Mouse (Mus musculus) brain, embryonic 14.5 days (tissue): Measurements from ENCODE around the gene Gm21976. TPM values are rescaled to one million over a fixed set of nuclear protein-coding genes. Genes with fewer than 3 reads are reported as not detected.

Experiments used
- DNase-seq: peaks from one replicate; pipeline ENCODE4 v3.0.0-alpha.2; 2011; ENCODE audit warnings: low read depth
- CTCF ChIP-seq: fragments of 200-500 bp; IDR thresholded peaks from 2 replicates; pipeline ENCODE4 v1.5.1; 2012; ENCODE audit warnings: inconsistent platforms, mild to moderate bottlenecking, moderate library complexity, borderline replicate concordance; ENCODE audit not compliant: insufficient read depth, insufficient read length; ENCODE audit errors: extremely low read depth
- POLR2A ChIP-seq: fragments of 200-500 bp; IDR thresholded peaks from 2 replicates; pipeline ENCODE4 v1.6.1; 2012; ENCODE audit warnings: mild to moderate bottlenecking, inconsistent platforms, borderline replicate concordance; ENCODE audit not compliant: poor library complexity, insufficient read depth, insufficient read length, severe bottlenecking; ENCODE audit errors: extremely low read depth
- polyA plus RNA-seq: library from polyadenylated mRNA; depleted of rRNA; stranded (reverse); fragments of >200 nt; gene quantifications from 2 replicates; pipeline ENCODE4 v1.2.3, GENCODE M21; 2012

Gene Gm21976
- polyA plus RNA-seq, 1 experiment, result not detected

- DNase-seq, result no peak
- TF ChIP-seq CTCF (no peak), POLR2A (no peak)
These were observed 16.2 kb upstream of the Gm21976 start for GRCm38 (mm10) chr13:98263458-98263987.

GRCm38 (mm10) chr13:98264111-98264510 is 15.6 kb upstream of the Gm21976 start:
- DNase-seq, result peak; percentile 27
- no peak for TF ChIP-seq POLR2A
- TF ChIP-seq CTCF, result no peak

GRCm38 (mm10) chr13:98274023-98274422 is 5.7 kb upstream of the Gm21976 start:
- TF ChIP-seq CTCF (no peak), POLR2A (no peak)
- no peak for DNase-seq

- TF ChIP-seq POLR2A (no peak), CTCF (no peak)
- DNase-seq, result no peak
These were observed 4.0 kb upstream of the Gm21976 start for GRCm38 (mm10) chr13:98275646-98276045.

- no peak for TF ChIP-seq CTCF
- no peak for TF ChIP-seq POLR2A
- DNase-seq, result no peak
These were observed 3.4 kb upstream of the Gm21976 start for GRCm38 (mm10) chr13:98276253-98276652.

GRCm38 (mm10) chr13:98277501-98277900 is 2.2 kb upstream of the Gm21976 start:
- DNase-seq, result no peak
- TF ChIP-seq POLR2A (no peak), CTCF (no peak)

- TF ChIP-seq CTCF (no peak), POLR2A (no peak)
- no peak for DNase-seq
These were observed 1.4 kb downstream of the Gm21976 start for GRCm38 (mm10) chr13:98280990-98281650.

GRCm38 (mm10) chr13:98290719-98291118 is 11.0 kb downstream of the Gm21976 start:
- DNase-seq, result no peak
- TF ChIP-seq CTCF (no peak), POLR2A (no peak)

- DNase-seq, result no peak
- TF ChIP-seq CTCF (no peak), POLR2A (no peak)
These were observed 12.0 kb downstream of the Gm21976 start for GRCm38 (mm10) chr13:98291712-98292111.

GRCm38 (mm10) chr13:98296072-98296471 is 16.4 kb downstream of the Gm21976 start:
- DNase-seq, result no peak
- TF ChIP-seq CTCF, result no peak
- TF ChIP-seq POLR2A, result no peak

- no peak for DNase-seq
- no peak for TF ChIP-seq POLR2A
- TF ChIP-seq CTCF, result no peak
These were observed 18.3 kb downstream of the Gm21976 start for GRCm38 (mm10) chr13:98297883-98298482.
